Mouse (Mus musculus) frontal cortex, postnatal 10 days (tissue): Measurements from ENCODE around the gene Micu1.

Experiments used
- DNase-seq, 2 experiments: peaks; one replicate each; pipeline ENCODE4 v3.0.0; 2022; ENCODE audit warnings: low spot score in 2 of 2, mixed read lengths in 1 of 2

Micu1 gene

GRCm38 (mm10) chr10:59774141-59774534, 71.9 kb downstream of the Micu1 start:
- DNase-seq, result no peak

- no peak for DNase-seq
Measured at GRCm38 (mm10) chr10:59777246-59777645, 75.0 kb downstream of the Micu1 start.

- DNase-seq, result no peak
Measured at GRCm38 (mm10) chr10:59778137-59778710, 75.9 kb downstream of the Micu1 start.

- no peak for DNase-seq
Measured at GRCm38 (mm10) chr10:59780698-59781097, 78.4 kb downstream of the Micu1 start.

- DNase-seq, result no peak
Measured at GRCm38 (mm10) chr10:59781205-59781931, 79.1 kb downstream of the Micu1 start.

- DNase-seq, result no peak
Measured at GRCm38 (mm10) chr10:59784731-59785685, 82.7 kb downstream of the Micu1 start.

- no peak for DNase-seq
Measured at GRCm38 (mm10) chr10:59786289-59786688, 84.0 kb downstream of the Micu1 start.

GRCm38 (mm10) chr10:59787140-59787800, 85.0 kb downstream of the Micu1 start:
- DNase-seq, result no peak

- no peak for DNase-seq
Measured at GRCm38 (mm10) chr10:59787870-59788269, 85.6 kb downstream of the Micu1 start.

GRCm38 (mm10) chr10:59790291-59790929, 88.1 kb downstream of the Micu1 start:
- no peak for DNase-seq

- no peak for DNase-seq
Measured at GRCm38 (mm10) chr10:59791896-59792295, 89.6 kb downstream of the Micu1 start.

GRCm38 (mm10) chr10:59792575-59793176, 90.4 kb downstream of the Micu1 start:
- DNase-seq, result no peak

- DNase-seq, result no peak
Measured at GRCm38 (mm10) chr10:59793454-59793853, 91.2 kb downstream of the Micu1 start.

GRCm38 (mm10) chr10:59795085-59795484, 92.8 kb downstream of the Micu1 start:
- DNase-seq, result no peak

GRCm38 (mm10) chr10:59795902-59796301, 93.6 kb downstream of the Micu1 start:
- no peak for DNase-seq

- DNase-seq, result no peak
Measured at GRCm38 (mm10) chr10:59798371-59798770, 96.1 kb downstream of the Micu1 start.

- DNase-seq, result no peak
Measured at GRCm38 (mm10) chr10:59799303-59800044, 97.2 kb downstream of the Micu1 start.

- no peak for DNase-seq
Measured at GRCm38 (mm10) chr10:59800159-59800558, 97.9 kb downstream of the Micu1 start.

- no peak for DNase-seq
Measured at GRCm38 (mm10) chr10:59800826-59801501, 98.7 kb downstream of the Micu1 start.

GRCm38 (mm10) chr10:59808677-59809076, 106.4 kb downstream of the Micu1 start:
- no peak for DNase-seq
